In the genomic region with DNA sequence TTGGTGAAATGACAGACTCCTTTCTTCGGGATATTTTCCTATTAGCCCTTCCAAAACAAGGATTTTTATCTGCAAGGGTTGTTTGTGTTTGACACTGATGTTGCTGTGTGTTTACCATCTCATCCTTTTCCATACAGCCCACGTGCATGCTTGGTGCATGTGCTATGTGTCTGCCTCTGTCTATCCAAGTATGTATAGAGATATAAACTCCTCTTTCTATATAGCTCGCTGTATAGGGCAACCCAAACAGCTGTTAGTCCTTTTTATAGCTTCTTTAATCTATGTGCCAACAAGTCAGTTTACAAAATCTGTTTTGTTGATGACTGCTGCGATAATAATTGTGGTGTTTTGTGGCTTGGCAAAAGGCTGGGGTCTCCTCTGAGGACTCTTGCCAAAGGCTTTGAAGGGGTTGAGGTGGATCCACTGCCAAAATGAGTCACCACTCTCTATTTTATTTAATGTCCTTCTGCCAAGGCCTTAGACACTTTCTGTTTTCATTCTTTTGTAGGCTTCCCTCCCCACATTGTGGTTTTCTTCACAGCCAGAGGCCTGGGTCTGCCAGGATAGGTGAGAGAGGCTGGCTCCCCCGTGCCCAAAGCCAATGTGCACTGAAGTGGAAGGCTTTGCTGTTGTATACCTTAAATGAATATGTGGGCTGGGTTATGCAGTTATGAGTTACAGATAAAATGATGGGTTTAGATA, we compare ENCODE assay signal across 9 mouse cellular contexts.
DNase-seq lines count a peak whose midpoint lies in the region; ATAC-seq and TF ChIP-seq lines count a peak whose summit lies in the region.
"Had no signal": no experiment of that assay in that cellular context is flagged by ENCODE, and none has a peak within 500 bp of the region (broad histone marks: within the 10 kb centered on the region; RNA-seq: fewer than 3 reads in every experiment).

No protein-coding gene starts in this region.

- no peak for DNase-seq in left cerebral cortex, adult 2 months (ENCODE audit: extremely low spot score in 1 of 2, low spot score in 2 of 2)
- no peak for DNase-seq in left cerebral cortex, postnatal 36 days (ENCODE audit: low spot score in 2 of 2)
- DNase-seq in G1E (ENCODE audit: low spot score): no peak
- peak; percentile 41 for DNase-seq in adrenal gland, postnatal 14 days
- peak; percentile 48 for DNase-seq in lung, postnatal 0 days (ENCODE audit: low spot score)
- no peak for DNase-seq in urinary bladder, adult 2 months (ENCODE audit: low spot score)
- DNase-seq in layer of hippocampus, adult 18-20 months (ENCODE audit: low spot score in 2 of 2): no peak
- DNase-seq: kidney, adult 8-10 months; right cerebral cortex, postnatal 14 days had no signal

- ATAC-seq in G1E (ENCODE audit: extremely low read depth, insufficient number of reproducible peaks, low FRiP score, poor library complexity, severe bottlenecking): 0 out of 2 replicates have a peak, but pooled peaks have one; percentile 32
- ATAC-seq in lung, postnatal 0 days: peak; percentile 25; the same call in 1 of the 2 replicates

- 0 out of 2 replicates have a peak overlapping the region, but pooled peaks have one; percentile 15 for H3K4me2 ChIP-seq in lung, postnatal 0 days (replicated peaks; ENCODE audit: low read depth, low read length)

- intact Hi-C loops in left cerebral cortex, adult 2 months (cut with DNase I): no loop called here
- intact Hi-C loops in left cerebral cortex, postnatal 36 days (cut with DNase I): no loop called here

- H3K4me3 ChIP-seq in left cerebral cortex, adult 2 months: no peak overlapping the region
- no peak overlapping the region for H3K4me3 ChIP-seq in G1E (ENCODE audit: low read depth, low read length)
- H3K4me3 ChIP-seq in lung, postnatal 0 days (ENCODE audit: low read depth, low read length): no peak overlapping the region

- no peaks in the 10 kb centered on the region for H3K4me1 ChIP-seq in G1E (ENCODE audit: insufficient read depth, low read depth, low read length)
- H3K4me1 ChIP-seq in lung, postnatal 0 days (ENCODE audit: insufficient read depth, low read depth, low read length): peaks cover 9% of the 10 kb centered on the region; the same call in 1 of the 2 replicates

- 39% methylated on average over 5 of the region's 5 CpGs for WGBS in lung, postnatal 0 days

- TF ChIP-seq CTCF in left cerebral cortex, adult 2 months (IDR thresholded peaks at IDR 0.05): no peak
- no peak for TF ChIP-seq CTCF in G1E (IDR thresholded peaks at IDR 0.05; ENCODE audit: low read depth, low read length)
- no peak for TF ChIP-seq CTCF in lung, postnatal 0 days (IDR thresholded peaks at IDR 0.05)

- H3K9me3 ChIP-seq in G1E (replicated peaks): peaks cover 14% of the 10 kb centered on the region
- no peaks in the 10 kb centered on the region for H3K9me3 ChIP-seq in lung, postnatal 0 days (ENCODE audit: low read length)

- no peak; the same call in none of the 2 replicates for TF ChIP-seq EP300 in lung, postnatal 0 days (IDR thresholded peaks at IDR 0.05)

- H3K27me3 ChIP-seq in G1E (ENCODE audit: insufficient read depth, low read length): no peaks in the 10 kb centered on the region
- H3K27me3 ChIP-seq in lung, postnatal 0 days (replicated peaks; ENCODE audit: insufficient read depth, low read length): no peaks in the 10 kb centered on the region

- H3K9ac ChIP-seq in lung, postnatal 0 days (replicated peaks; ENCODE audit: low read depth): no peak overlapping the region

- H3K27ac ChIP-seq in left cerebral cortex, adult 2 months: peak overlapping the region; percentile 42; the same call in 1 of the 2 replicates
- H3K27ac ChIP-seq in lung, postnatal 0 days (ENCODE audit: low read length): peak overlapping the region; percentile 44

- no peaks in the 10 kb centered on the region for H3K36me3 ChIP-seq in G1E (replicated peaks)
- no peaks in the 10 kb centered on the region for H3K36me3 ChIP-seq in lung, postnatal 0 days (ENCODE audit: insufficient read depth, low read length)

Comparison
In these comparisons a context has a peak if more than half of its experiments do, and no peak if none do; other contexts are left out.
1. DNase-seq: peak in adrenal gland, postnatal 14 days (single experiment) and lung, postnatal 0 days (single experiment); none in left cerebral cortex, adult 2 months (0 of 2), left cerebral cortex, postnatal 36 days (0 of 2), G1E (single experiment), urinary bladder, adult 2 months (single experiment) and layer of hippocampus, adult 18-20 months (0 of 2).